Mouse (Mus musculus) monocyte, adult 59 days (primary cell): ENCODE data around the gene Rnf144a. TPM values are rescaled to one million over a fixed set of nuclear protein-coding genes. Genes with fewer than 3 reads are reported as not detected.

Source experiments
- total RNA-seq, 2 experiments: library from RNA; stranded (reverse); gene quantifications; one replicate each; pipeline ENCODE4 v1.2.4; 2023

Gene Rnf144a
- total RNA-seq = 10 to 100 TPM; 23.5 to 26.6 TPM

DNA sequence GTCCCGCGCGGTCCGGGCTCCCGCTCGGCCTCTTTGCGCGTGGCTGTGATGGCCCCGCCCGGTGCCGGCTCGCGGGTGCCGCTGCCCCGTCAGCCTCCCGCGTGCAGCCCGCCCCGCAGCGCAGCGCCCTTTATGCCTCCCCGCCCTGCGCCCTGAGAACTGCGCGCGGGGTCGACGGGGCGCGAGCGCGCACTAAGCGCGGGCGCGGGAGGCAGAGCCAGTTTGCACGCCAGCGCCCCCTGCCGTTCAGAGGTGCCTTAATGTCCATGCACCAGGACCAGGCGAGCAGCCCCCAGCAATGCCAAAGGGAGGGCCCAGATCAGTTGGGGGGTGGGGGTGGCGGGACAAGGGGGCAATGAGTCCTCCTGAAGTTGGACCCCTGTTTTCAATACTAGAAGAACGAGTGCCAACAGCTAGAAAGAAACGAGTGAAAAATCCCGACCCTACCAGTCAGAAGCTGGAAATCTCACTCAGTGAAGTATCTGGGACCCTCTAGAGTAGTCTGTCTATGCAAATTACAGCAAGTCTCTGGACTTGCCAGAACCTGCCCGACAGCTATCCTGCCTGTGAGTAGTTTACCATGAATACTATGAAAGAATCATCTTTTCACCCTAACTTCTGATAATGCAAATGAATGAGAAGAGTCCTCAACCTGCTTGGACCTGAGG lies at the start of gene Rnf144a:
Gene Rnf144a, minus strand, starts transcription at position 151 of the 668 bp plus-strand sequence.

DNA sequence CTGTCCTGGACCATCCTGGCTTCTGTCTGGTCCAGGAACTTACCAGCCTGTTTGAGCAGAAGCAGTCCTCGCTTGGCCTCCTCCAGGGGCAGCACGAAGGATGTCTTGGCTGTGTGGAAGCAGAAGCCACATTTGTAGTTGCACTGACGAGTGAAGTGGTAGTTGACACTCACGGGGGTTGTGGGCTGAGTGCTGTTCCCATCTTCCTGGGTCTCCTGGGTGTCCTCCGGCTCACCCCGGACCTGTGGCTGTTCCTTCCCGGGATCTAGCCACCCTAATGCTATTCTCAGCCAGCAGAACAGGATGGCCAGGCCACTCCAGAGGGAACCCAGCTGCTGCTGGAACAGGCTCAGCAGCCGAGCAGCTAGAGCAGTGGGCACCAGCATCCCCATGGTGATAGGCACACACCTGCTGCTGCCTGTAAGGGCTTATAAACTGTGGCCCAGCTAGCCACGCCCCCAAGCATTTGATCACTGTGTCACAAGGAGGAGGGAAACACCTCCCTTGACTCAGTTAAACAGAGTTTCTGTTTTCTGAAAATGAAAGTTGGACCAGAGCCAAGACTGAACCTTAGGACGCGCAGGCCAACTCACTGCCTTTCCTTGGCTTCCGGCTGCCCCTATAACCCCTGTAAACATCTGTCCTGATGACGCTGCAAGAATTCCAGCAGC lies 41.1 kb upstream of the Rnf144a start, which contains the start of gene Rsad2:
Gene Rsad2, minus strand, starts transcription at position 425 of the 671 bp plus-strand sequence.

Other genes with a start within 250 kb of the Rnf144a start
- 1 to 10 TPM; 6.1 to 8.0 TPM for gene Rsad2, start 41.2 kb upstream of the Rnf144a start, total RNA-seq
- 10 to 100 TPM; 17.8 to 19.8 TPM for gene Cmpk2, start 54.0 kb upstream of the Rnf144a start, total RNA-seq